Mouse (Mus musculus) cortical plate, adult 2 months (tissue): ENCODE data around the gene Mrpl48.

Experiments used
- CTCF ChIP-seq: fragments of 200-500 bp; IDR thresholded peaks from 2 replicates; pipeline ENCODE4 v1.5.1; 2011; ENCODE audit warnings: mild to moderate bottlenecking, control low read depth, low read length; ENCODE audit not compliant: insufficient read depth; ENCODE audit errors: extremely low read depth
- POLR2A ChIP-seq: fragments of 200-500 bp; IDR thresholded peaks from 2 replicates; pipeline ENCODE4 v1.6.1; 2011; ENCODE audit warnings: mild to moderate bottlenecking, low read length, control low read depth; ENCODE audit not compliant: insufficient read depth; ENCODE audit errors: extremely low read depth

DNA sequence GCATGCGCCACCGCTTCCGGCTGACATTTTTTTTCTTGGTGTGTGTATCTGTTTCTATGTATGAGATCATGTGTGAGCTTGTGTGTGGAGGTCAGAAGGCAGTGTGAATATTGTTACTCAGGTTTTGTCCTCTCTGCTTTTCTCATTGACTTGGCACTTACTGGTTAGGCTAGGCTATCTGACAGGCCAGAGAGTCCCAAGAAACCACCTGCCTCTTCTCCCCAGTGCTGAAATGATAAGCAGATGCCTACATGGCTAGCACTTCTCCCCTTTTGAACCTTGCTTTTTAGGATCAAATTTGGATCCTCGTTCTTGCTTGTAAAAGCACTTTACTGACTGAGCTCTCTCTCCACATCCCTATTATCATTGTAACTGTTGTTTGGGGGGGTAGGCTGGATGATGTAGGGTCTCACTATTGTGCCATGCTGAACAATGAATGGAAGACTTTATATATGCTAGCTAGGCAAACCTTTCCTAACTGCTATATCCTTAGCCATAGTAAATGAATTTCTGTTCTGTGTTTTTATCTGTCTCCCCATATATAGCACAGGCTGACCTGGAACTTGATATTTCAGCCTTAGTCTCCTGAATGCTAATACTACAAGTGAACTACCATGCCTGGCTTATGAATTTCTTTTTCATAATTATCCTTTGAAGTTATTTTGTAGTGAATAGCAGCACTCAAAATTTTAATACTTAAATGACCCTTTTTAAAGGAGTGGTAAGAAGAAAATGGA, 8.2 kb upstream of the Mrpl48 start:
- TF ChIP-seq CTCF (no peak), POLR2A (no peak)
